Mouse (Mus musculus): ENCODE data around the gene Ybey.
A peak's percentile ranks its signal among the peaks of the same experiment; 100 is the strongest.

Ybey gene

DNA sequence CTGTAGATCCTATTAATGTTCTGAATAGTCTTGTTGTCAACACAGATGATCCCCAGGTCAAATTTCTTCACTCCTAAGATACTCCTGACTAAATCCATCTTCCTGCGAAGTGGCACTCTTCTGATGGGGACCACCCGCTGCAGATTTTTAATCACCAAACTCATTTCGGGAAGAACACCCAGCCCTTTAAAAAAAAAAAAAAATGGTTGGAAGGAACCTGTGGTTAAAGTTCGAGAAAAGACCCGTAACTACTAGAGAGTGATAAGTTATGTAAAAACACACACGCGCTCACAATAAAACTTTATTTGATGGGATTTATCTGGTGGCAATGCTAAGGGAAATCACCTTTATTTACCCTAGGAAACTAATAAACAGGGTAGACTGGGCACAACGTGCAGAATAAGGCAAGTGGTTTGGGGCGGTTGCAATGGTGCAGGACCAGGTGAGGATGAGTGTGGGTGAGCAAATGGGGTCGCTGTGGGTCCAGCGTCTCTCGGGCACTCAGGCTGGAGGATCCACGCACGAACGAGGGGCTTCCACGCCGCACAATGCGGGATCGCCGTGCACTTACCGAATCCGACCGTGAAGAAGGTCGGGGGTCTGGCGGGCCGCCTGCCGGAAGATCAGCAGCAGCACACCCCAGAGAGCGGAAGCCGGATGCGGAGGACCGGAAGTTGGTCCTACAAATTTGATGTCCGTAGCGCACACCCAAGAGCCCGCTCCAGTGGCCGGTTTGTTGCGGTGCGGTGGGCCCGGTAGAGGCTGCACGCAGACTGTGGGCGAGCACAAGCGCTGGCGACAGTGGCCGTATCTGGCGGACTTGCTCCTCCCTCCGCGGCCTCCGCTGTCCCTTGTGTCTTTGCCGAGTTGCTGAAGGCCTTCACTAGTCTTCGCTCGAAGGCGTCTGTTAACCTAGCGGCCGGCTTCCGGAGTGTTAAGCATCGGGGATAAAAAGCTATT lies at the start of gene Ybey, which contains the start of gene Mcm3ap:
Ybey (minus strand) TSS at position 912 of the 960 bp plus-strand sequence.
Mcm3ap (plus strand) TSS at position 725 of the 960 bp plus-strand sequence.
- DNase-seq (ENCODE audit: low spot score) = peak; percentile 80

DNA sequence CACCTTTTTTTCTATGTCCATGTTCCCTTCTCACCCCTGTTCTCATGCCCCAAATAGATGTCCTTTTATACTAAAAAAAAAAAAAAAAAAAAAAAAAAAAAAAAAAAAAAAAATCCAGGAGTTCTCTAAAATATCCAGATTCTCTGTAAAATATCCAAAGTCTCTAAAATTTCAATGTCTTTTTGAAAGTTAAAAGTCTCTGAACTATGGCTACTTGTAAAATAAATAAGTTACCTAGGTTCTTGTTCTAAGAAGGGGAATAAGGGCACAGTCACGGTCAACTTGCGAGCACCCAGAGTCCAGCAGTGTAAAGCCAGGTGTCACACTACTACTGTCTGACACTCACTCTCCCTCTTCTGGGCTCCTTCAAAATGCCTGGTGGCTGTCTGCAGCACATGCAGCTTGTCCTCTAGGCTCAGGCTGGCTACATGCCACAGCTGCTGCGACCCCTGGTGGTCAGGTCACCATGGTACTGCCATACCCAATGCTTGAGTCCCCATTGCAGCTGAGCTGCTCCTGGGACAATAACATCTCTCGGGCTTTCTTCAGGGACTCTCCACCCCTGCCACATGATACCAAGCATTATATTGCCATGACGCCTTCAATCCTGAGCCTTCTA lies 44.2 kb upstream of the Ybey start:
- peak; percentile 70 for DNase-seq (ENCODE audit: low spot score)

DNA sequence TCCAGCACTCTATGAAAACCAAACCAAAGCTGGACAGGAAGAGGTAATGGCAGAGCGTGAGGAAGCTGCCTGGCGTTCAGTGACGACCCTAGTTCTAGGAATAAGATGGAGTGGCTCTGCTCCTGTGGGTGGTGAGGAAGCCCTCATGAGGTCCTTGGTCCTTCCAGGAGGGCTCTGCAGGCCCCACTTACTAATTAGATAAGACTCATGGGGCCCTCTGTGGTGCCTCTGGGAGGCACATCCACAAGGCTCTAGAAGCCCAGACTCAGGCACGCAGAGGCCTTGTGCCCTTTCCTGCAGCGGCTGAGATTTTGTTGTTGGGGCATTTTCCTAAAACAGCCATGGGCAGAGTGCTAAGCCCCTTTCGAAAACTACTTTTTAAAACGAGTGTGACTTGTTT lies 37.0 kb upstream of the Ybey start:
- DNase-seq (ENCODE audit: low spot score) = no peak

DNA sequence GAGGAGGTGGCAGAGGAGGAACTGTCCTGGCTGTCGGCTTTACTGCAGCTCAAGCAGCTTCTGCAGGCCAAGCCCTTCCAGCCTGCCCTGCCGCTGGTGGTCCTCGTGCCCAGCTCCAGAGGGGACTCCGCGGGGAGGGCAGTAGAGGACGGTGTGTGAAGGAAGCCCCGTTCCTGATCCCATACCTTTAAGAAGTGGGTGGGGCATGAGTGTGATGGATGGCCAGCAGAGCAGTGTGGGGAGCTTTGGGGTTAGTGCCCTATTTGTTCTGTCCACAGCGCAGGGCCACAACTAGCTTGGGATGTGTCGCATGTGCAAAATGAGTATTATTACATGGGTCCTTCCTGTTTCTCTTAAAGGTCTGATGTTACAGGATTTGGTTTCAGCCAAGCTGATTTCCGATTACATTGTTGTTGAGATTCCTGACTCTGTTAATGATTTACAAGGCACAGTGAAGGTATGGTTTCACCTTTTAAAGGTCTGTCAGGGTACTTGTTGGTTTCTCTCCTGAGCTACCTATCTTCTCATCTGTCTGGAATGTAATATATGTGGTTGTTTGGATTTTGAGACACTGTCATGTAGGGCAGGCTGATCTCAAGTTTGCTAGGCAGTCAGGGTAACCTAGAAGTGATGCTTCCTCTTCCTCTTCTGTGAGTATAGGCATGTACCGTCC lies 35.5 kb upstream of the Ybey start:
- DNase-seq (ENCODE audit: low spot score) = no peak

DNA sequence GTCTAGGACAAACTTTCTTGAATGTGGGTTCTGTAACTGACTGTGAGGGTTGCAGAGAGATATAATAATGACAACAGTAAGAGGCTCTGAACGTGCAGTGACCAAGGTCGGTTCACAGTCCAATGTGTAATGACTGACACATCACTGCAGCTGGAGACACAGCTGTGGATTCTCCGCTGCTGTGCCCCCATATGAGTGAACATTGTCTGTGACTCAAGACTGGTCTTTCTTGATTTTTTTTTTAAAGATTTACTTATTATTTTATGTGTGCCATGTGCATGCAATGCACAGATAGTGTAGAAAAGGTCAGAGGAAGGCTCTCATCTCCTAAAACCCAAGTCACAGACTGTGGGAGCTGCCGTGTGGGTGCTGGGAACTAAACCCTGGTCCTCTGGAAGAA lies 28.6 kb upstream of the Ybey start:
- no peak for DNase-seq (ENCODE audit: low spot score)

DNA sequence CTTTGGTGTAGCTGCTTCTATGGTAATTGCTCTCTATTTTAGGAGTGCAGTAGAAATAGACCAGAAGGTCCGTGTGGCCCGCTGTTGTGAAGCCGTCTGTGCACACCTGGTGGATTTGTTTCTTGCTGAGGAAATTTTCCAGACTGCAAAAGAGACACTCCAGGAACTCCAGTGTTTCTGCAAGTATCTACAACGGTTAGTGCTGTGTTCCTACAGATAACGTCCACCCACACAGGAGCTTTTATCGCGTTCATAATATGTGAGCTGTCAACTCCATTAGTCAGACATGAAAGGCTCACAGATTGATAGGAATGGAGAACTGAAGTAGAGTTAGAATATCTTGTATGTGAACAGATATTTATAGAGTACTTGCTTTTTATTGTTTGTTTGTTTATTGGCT lies 27.5 kb upstream of the Ybey start:
- no peak for DNase-seq (ENCODE audit: low spot score)

DNA sequence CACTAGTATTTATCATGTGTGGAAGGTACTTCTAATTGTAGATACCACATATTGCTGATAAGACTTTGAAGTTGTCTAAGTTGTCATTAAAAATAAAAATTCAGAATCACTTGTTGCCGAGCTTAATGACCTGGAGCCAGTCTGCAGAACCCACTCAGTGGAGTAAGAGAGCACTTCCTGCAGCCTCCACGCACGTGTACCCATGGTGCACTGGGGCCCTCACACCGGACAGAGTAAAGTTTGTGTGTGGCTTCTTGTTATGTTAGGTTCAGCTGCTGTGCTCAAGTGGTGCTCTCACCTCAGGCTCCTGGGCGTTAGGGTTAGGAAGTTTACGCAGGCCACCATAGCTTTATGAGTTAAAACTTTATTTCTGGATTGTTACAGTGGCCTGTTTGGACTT lies 26.6 kb upstream of the Ybey start:
- no peak for DNase-seq (ENCODE audit: low spot score)

DNA sequence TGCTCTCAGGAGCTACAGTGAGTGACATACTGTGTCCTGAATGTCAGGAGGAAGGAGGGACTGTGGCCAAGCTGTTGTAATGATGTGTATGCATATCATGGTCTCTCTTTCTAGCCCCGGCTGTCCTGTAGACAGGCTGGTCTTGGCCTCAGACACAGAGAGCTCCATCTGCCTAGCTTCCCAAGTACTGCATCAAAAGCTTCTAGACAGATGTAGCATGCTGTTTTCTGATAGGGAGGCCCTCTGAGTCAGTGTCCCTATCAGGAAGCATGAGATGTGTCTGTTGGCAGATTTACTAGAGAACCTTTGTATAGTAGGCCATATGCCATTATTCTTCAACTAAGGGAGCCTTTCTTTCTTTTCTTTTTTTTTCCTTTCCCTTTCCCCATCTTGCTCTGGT lies 24.6 kb upstream of the Ybey start:
- DNase-seq (ENCODE audit: low spot score) = no peak

DNA sequence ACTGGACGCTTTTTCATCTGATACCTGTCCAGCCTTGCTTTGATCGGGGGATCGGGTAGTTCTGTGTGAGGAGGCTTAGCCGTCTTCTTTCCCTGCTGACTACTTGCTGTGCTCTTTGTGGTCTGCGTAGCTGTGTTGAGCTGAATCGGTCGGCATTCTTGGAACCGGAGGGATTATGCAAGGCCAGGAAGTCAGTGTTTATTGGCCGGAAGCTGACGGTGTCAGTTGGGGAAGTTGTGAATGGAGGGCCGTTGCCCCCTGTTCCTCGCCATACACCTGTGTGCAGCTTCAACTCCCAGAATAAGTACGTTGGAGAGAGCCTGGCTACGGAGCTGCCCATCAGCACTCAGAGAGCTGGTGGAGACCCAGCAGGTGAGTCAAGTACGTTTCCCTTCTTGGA lies 20.3 kb upstream of the Ybey start:
- DNase-seq (ENCODE audit: low spot score) = no peak

DNA sequence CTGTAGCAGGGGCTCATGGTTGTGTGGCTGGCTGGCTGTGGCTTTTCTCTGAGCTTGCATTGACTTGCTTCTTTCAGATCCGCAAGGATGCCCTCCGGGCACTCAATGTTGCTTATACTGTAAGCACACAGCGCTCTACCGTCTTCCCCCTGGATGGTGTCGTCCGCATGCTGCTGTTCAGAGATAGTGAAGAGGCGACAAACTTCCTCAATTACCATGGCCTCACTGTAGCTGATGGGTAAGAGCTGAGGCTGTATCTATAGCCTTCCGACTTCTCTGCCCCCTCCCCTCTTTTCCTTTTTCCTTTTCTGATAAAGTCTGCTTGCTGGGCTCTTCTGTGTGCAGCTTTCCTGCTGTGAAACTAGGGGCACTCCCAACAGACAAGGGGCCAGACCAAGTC lies 19.4 kb upstream of the Ybey start:
- DNase-seq (ENCODE audit: low spot score) = no peak

DNA sequence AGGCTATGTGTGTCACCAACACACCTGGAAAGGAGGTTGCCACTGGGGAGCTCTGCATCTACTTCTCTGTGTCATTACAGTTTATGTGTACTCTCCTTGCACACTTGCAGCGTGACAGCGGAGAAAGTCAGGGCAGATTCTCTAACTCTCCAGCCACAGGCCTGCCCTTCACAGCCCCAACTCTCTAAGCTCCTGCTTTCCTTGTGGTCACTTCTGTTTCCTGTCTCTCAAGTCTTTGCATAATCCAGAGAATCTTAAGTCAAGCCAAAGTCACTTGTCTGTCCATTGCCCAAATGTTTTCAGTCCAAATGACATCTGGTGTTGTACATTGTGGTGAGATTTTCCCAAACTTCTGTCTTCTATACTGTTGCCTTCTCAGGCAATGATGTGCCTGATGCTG lies 17.4 kb upstream of the Ybey start:
- no peak for DNase-seq (ENCODE audit: low spot score)

DNA sequence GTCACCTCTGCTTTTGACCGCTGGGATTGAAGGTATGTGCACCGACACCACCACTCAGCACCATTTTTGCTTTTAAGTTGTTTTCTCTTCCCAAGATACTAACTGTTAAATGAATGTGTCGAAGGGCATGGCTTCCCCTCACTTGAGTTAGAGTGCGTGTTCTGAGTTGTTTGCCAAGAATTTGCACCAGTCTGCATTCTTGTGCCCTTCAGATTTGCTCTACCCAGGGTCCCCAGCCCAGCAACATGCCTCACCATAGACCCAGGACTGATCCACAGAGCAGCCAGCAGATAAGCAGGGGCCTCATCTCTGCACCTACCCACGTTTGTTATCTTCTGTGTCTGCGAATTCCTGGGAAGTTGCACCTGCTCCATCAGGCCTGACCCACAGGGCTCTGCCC lies 12.6 kb upstream of the Ybey start:
- DNase-seq (ENCODE audit: low spot score) = no peak

DNA sequence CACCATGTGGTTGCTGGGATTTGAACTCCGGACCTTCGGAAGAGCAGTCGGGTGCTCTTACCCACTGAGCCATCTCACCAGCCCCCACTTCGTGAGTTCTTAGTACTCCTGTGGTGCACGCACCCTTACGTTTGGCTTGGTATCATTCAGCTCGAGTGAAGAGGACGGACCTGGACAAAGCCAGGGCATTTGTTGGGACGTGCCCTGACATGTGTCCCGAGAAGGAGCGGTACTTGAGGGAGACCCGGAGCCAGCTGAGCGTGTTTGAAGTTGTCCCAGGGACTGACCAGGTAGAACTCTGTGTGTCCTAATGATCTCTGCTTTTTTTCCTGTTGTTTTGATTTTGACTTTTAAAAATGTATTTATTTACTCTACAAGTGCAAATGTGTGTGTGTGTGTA lies 11.9 kb upstream of the Ybey start:
- peak; percentile 27 for DNase-seq (ENCODE audit: low spot score)

DNA sequence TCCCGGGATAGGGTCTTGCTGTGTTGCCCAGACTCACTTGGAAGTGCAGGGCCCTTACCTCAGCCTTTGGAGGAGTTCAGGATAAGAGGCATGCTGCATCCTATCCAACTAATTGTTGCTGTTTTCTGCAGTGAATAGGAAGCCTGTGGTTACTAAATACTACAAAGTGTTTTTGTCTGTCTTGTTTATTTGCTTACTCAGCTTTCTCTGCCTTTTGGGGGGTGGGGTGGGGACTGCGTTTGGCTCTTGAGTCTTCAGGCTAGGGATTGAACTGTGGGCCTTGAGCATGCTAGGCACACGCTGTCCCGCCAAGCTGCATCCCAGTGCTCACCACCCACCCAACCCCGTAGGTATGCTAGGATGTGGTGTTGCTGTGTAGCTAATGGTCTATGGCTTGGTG lies 4.8 kb upstream of the Ybey start:
- DNase-seq (ENCODE audit: low spot score) = no peak

DNA sequence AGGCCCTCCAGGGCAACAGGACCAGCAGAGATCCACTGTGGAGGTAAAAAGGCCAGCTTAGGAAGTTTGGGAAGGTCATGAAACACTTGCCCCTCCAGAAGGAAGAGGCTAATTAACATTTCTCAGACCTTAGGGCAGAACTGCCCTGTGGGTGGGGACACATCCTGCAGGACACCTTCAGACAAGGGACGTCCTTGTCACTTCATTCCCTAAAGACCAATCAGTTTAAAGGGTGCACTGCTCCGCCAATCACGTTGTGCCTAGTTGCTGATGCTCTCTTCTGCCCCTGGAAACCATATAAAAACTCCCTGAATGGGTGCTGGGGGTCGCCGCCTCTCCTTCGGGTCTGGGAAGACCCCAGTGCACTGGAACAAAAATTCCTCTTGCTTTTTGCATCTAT lies 6.2 kb downstream of the Ybey start:
- no peak for DNase-seq (ENCODE audit: low spot score)

DNA sequence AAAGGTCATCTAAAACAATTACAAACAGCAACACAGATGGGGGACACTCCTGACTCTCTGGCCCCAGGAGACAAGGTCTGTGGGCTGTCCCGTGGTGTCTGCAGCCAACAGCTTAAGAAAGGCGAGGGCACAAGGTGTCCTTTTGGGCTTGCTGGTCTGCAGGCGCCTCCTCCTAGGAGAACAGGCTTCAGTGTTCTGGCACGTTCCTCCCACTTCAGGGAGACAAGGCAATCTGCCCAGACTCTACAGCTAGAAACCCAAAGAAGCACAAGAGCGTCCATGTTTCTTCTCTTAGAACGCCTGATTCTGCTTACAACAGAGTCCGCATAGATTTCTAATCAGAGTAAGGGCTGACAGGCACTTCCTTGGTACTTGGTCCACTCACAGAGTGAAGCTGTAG lies 6.6 kb downstream of the Ybey start:
- DNase-seq (ENCODE audit: low spot score) = no peak

DNA sequence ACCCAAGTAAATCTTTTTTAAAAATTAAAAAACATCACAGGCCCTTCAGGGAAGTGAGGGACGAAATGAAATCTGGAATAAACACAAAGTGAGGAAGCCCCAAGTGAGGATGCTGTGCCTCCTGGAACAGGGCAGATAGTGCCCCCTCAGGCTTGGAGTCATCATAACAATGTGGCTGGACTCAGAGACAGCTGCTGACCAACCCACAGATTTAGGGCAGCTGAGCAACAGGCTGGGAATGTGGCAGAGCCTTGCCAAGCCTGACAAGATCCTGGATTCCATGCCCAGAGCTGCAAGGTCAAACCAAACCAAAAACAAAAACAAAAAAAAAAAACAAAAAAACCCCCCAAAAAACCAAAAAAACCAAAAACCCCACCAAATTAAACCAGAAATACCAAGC lies 7.7 kb downstream of the Ybey start:
- no peak for DNase-seq (ENCODE audit: low spot score)

DNA sequence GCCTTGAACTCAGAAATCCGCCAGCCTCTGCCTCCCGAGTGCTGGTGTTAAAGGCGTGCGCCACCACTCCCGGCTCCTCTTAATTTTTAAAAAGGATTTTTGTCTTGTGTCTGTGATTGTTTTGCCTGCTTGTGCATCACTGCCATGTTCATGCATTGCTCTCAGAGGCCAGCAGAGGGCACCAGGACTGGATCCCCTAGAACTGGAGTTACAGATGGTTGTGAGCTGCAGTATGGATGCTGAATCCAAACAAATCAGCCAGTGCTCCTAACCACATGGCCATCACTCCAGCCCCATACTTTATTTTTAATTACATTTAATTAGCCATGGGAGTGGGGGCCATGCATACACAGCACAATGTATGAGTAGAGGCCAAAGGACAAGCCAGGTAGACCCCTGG lies 13.6 kb downstream of the Ybey start:
- peak; percentile 47 for DNase-seq (ENCODE audit: low spot score)

DNA sequence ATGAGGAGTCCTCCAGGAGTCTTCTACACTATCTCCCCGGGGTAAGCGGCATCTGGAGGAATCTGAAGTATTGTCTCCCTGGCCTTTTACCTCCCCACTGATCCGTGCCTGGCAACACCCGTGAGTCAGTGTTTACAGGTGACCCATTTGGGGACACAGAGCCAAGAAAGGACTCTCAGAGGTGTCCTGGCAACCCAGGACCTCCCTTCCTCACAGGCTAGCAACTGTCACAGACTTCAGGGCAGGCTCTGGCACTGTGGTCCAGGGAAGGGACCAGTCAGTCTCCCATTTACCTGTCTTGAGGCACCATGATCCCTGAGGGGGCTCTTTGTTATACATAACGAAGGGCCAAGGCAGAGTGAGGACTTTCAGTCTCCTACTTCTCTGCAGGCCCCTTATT lies 20.1 kb downstream of the Ybey start, which contains the start of gene 2610028H24Rik:
2610028H24Rik (plus strand) TSS at position 231 of the 400 bp plus-strand sequence.
- no peak for DNase-seq (ENCODE audit: low spot score)

DNA sequence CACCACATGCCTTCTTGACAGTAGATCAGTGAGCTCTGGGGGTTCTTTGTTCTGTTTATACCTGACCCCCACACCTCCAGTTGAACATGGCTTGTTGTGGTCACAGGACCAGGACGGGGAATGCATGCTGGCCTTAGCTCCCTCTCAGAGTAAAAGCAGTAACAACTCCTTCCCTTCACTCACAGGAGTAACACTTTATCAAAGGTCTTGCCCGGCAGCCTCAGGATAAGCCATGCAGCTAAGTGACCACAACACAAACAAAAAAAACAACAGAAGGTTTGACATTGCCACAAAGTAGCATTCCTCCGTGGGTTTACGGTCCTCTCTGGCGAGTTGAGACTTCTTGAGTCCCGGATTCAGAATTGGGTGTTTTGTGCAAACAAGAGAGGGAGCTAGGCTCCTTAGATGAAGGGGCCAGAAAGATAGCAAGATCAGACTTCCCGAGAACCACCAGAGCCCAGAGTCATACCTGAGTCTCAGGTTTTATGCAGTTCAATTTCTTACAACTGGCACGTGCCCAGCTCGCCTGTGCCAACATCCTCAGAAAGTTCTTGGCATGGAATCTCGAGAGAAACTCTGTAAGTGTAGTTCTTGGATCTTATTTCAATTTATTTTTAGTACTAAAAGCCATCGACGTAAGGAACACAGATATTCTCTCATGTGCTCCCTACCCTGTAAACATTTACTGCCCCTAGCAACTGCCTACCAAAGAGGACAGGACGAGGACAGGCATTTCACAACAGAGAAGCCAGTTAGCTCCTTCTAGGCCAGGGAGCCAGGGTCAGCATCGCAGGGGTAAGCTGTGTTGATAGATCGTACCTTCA lies 21.3 kb downstream of the Ybey start:
- DNase-seq (ENCODE audit: low spot score) = no peak

DNA sequence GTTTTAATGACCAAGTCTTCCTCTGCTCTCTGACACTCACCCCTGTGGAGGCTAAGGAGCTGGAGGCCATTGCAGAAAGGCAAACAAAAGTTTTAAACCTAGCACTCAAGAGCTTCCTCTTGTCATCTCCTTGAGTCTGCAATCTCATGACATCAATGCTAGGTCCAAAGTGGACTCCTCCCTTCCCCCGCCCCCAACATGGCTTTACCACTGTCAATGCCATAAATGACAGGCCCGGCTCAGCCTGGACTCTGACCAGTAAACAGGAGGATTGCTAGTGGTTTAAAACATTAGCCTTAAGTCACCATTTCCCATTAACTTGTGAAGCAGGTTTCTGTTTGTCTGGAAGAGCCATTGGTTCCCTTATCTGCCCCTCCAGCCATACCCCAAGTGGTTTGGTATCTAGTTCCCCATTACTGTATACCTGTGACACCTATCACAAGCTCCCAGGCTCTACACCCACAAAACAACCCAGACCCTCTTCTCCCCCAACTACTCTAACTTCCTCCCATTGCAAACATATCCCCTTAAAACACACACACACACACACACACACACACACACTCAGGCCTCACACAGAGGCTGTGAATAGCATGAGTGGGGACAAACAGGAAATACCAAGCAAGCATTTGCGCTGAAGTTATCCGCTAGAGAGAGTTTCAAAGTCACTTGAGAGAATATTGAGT lies 22.8 kb downstream of the Ybey start:
- no peak for DNase-seq (ENCODE audit: low spot score)

Data from urinary bladder, postnatal 25 days (tissue).